Mouse (Mus musculus): Measurements from ENCODE around the gene Barhl1.

Barhl1 gene

DNA sequence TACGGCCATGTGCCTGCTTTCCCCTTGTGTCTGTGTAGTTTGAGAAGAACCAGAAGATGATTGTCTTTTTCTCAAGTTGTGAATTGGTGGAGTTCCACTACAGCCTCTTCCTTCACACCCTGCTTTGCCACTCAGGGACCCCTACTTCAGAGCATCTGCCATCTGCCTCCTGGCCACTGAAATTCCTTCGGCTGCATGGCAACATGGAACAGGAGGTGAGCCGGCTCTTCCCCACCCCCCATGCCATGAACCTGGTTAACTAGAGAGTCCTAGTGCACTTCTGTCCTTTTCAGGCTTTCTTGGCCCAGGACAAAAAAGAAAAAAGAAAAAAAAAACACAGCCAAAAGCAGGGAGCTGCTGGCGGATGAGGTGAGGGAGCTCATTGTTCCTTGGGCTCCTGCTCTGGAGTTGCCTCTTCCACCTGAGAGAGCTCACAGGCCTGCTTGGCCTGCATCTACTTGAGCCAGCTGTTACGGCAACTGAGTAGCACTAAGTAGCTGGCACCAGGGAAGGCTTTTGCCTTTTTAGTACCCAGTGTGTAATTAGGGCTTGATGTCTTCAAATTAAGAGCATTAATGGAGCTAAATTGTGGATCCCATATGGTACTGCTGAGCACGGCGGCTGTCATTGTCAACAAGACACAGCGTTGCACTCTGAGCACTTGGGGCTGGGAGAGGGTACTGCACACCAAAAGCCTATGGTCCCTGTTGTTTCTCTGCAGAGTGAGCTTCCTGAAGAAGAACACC lies 55.6 kb downstream of the Barhl1 start:
- no peak for DNase-seq (ENCODE audit: low spot score)

DNA sequence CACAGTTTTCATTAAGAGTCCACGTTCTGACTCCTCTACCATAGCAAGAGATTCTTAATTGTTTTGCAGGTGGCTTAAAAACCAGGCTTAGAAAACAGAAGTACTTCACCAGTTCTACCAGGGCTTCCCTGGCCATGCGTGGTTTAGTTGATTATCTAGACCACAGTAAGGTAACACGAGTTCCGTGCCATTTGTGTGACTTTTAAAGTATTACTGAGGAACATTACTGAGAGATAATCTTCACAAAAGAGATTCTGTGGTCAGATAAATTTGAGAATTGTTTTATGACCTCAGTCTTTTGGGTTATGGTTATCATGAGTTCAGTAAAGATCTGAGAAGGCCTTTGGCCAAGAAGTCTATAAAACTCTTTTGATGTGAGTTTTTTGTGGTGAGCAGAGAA lies 57.2 kb downstream of the Barhl1 start:
- no peak for DNase-seq (ENCODE audit: low spot score)
